Mouse (Mus musculus) kidney, embryonic 15.5 days (tissue): ENCODE measurements around the gene 2310011J03Rik. TPM values are rescaled to one million over a fixed set of nuclear protein-coding genes. Genes with fewer than 3 reads are reported as not detected.

Experiments
- ATAC-seq: fragments of 200-750 bp; cut with Nextera tagmentation; replicated peaks from 2 replicates; pipeline ENCODE4 v1.8.0; 2017; ENCODE audit warnings: moderate TSS enrichment; ENCODE audit not compliant: low FRiP score
- H3K27ac ChIP-seq: fragments of 300-500 bp; sonication (generic); 2 replicates; pipeline ENCODE4 v1.5.1; 2015; ENCODE audit warnings: mild to moderate bottlenecking, inconsistent platforms
- H3K27me3 ChIP-seq: fragments of 300-500 bp; sonication (generic); 2 replicates; pipeline ENCODE4 v1.6.1; 2015; ENCODE audit warnings: inconsistent platforms
- H3K36me3 ChIP-seq: fragments of 300-500 bp; sonication (generic); 2 replicates; pipeline ENCODE4 v1.6.1; 2015; ENCODE audit warnings: inconsistent platforms
- H3K4me1 ChIP-seq: fragments of 300-500 bp; sonication (generic); 2 replicates; pipeline ENCODE4 v1.6.1; 2015; ENCODE audit warnings: inconsistent platforms
- H3K4me2 ChIP-seq: fragments of 300-500 bp; sonication (generic); 2 replicates; pipeline ENCODE4 v1.6.1; 2015; ENCODE audit warnings: moderate library complexity, mild to moderate bottlenecking, inconsistent platforms
- H3K4me3 ChIP-seq: fragments of 300-500 bp; sonication (generic); replicated peaks from 2 replicates; pipeline ENCODE4 v1.5.1; 2015; ENCODE audit warnings: mild to moderate bottlenecking, inconsistent platforms
- H3K9ac ChIP-seq: fragments of 300-500 bp; sonication (generic); 2 replicates; pipeline ENCODE4 v1.6.1; 2015; ENCODE audit warnings: mild to moderate bottlenecking, inconsistent platforms
- H3K9me3 ChIP-seq: fragments of 300-500 bp; sonication (generic); replicated peaks from 2 replicates; pipeline ENCODE4 v1.6.1; 2016; ENCODE audit warnings: inconsistent platforms
- WGBS: fragments of 180-500 bp; shearing (Covaris S2); methylation state at CpG from one replicate; pipeline ENCODE4 v1.1.7; 2015; ENCODE audit warnings: mixed read lengths; 5-methylcytosine and 5-hydroxymethylcytosine counted together
- polyA plus RNA-seq: library from polyadenylated mRNA; unstranded; fragments of >200 nt; fragmentation: Nextera tagmentation; extraction: Ambion mirVana; gene quantifications from 2 replicates; pipeline ENCODE4 v1.2.1, GENCODE M21; 2015

The 2310011J03Rik gene
- polyA plus RNA-seq, 1 experiment from 2014 or later, result 52.7 TPM

DNA sequence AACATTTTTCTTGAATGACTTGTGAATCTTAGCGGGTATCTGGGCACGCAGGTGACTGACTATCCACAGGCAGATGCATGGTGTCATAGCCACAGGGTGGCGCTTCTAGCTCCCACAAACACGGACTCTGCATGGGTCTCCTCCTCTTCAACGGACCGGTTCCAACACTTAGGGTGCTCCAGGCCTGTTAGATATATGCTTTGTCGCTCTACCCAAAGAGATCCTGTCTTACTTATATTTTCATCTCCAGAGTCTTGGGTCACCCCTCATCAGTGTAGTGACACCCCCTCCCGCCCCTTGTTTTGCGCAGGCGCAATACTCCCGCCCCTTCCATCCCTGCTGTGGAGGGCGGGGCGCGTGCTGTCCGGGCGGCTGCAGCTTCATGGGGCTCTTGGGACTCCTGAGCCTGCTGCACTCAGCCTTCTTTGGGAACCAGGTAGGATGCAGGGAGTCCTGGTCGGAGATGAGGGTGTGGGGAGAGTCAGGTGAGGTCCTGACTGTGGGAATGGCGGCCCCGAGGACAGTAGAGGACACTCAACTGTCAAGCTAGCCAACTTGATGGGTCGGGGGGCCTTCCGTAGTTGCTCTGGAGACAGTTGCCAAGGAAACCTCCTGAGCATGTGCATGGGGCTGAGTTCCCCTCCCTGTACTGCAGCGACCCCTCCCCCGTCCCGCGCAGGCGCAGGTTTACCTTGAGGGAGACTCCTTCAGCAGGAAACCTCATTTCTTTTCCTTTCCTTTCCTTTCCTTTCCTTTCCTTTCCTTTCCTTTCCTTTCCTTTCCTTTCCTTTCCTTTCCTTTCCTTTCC is 24.5 kb downstream of the 2310011J03Rik start, which contains the start of gene Apc2:
TSS of gene Apc2 (plus strand) at position 360 of the 808 bp plus-strand sequence.
- peaks cover 52% of the 10 kb centered on the region for H3K4me1 ChIP-seq
- peak within 1 kb of the TSS; percentile 45 for H3K4me3 ChIP-seq
- H3K27ac ChIP-seq, result peak within 1 kb of the TSS; percentile 68
- 2% methylated on average over 26 of the region's 26 CpGs for WGBS
- peak within 1 kb of the TSS; percentile 49 for H3K9ac ChIP-seq
- peaks cover 44% of the 10 kb centered on the region for H3K27me3 ChIP-seq
- peak within 1 kb of the TSS; percentile 76 for H3K4me2 ChIP-seq
- H3K9me3 ChIP-seq, result no peaks in the 10 kb centered on the region
- peaks cover 20% of the 10 kb centered on the region for H3K36me3 ChIP-seq
- peak; percentile 55 for ATAC-seq

- H3K27me3 ChIP-seq, result peaks cover 35% of the 10 kb centered on the region
- H3K4me2 ChIP-seq, result no peak overlapping the region; the same call in 1 of the 2 replicates
- peak overlapping the region; percentile 68 for H3K27ac ChIP-seq
- peak overlapping the region; percentile 49; the same call in 1 of the 2 replicates for H3K9ac ChIP-seq
- 49% methylated on average over 7 of the region's 7 CpGs for WGBS
- H3K4me3 ChIP-seq, result peak overlapping the region; percentile 91; the same call in 1 of the 2 replicates
- no peaks in the 10 kb centered on the region for H3K9me3 ChIP-seq
- H3K4me1 ChIP-seq, result peaks cover 52% of the 10 kb centered on the region
- H3K36me3 ChIP-seq, result peaks cover 20% of the 10 kb centered on the region
- ATAC-seq, result no peak
These were observed 25.5 kb downstream of the 2310011J03Rik start for GRCm38 (mm10) chr10:80294788-80295303.

DNA sequence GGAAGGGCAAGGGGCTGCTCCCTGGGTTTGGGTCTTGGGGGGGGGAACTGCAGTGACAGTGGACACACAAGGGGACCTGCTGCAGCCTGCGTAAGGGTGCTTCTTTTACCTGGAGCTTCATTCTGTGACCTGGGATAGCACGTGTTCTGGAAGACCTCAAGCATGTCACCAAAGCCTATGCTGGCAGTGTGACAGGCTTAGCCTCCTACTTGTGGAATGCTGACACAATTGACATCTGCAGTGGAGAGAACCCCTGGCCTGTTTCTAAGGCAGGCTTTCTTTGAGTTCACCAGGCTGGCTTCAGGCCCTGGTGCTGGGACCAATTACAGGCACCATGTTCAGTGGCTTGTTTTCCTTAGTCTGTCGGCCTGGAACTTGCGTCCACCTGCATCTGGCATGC is 26.0 kb downstream of the 2310011J03Rik start:
- ATAC-seq, result no peak
- Histone ChIP-seq H3K4me3 (peak overlapping the region; percentile 91), H3K4me1 (peaks cover 52% of the 10 kb centered on the region), H3K36me3 (peaks cover 23% of the 10 kb centered on the region), H3K27me3 (peaks cover 29% of the 10 kb centered on the region), H3K9me3 (no peaks in the 10 kb centered on the region), H3K27ac (0 out of 2 replicates have a peak overlapping the region, but pooled peaks have one; percentile 68), H3K9ac (no peak overlapping the region; the same call in 1 of the 2 replicates), H3K4me2 (peak overlapping the region; percentile 79; the same call in 1 of the 2 replicates)
- 80% methylated on average over 4 of the region's 4 CpGs for whole genome bisulfite sequencing

DNA sequence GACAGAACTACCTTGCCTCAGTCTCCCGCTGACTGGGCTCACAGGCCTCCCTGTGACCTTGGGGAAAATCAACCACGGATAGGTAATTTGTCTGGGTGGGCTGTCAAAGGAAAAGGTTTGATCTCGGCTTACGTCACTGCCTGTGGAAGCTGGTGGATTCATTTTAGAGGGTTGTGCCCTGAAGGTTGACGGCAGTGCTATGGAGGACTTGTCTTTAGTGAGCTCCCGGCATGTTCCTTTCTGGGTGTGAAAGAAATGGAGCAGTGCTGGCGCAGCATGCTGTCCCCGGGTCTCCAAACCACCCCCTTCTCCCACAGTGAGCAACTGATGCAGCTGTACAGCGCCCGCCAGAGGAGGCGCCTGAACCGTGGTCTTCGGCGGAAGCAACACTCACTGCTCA is 27.0 kb downstream of the 2310011J03Rik start:
- Histone ChIP-seq H3K4me2 (peak overlapping the region; percentile 79), H3K9ac (peak overlapping the region; percentile 99), H3K9me3 (no peaks in the 10 kb centered on the region), H3K4me3 (peak overlapping the region; percentile 91), H3K36me3 (peaks cover 33% of the 10 kb centered on the region), H3K4me1 (peaks cover 43% of the 10 kb centered on the region), H3K27me3 (peaks cover 19% of the 10 kb centered on the region), H3K27ac (peak overlapping the region; percentile 91)
- 24% methylated on average over 14 of the region's 14 CpGs for WGBS
- ATAC-seq, result no peak

GRCm38 (mm10) chr10:80292251-80293146 is 27.8 kb downstream of the 2310011J03Rik start, which contains the start of gene Rps15:
Gene Rps15 (plus strand): TSS chr10:80292453.
- Histone ChIP-seq H3K9me3 (no peaks in the 10 kb centered on the region), H3K27ac (peak within 1 kb of the TSS; percentile 91), H3K4me3 (peak within 1 kb of the TSS; percentile 91), H3K4me1 (peaks cover 43% of the 10 kb centered on the region), H3K9ac (peak within 1 kb of the TSS; percentile 99), H3K36me3 (peaks cover 39% of the 10 kb centered on the region), H3K27me3 (peaks cover 11% of the 10 kb centered on the region), H3K4me2 (peak within 1 kb of the TSS; percentile 79)
- peak; percentile 89 for ATAC-seq
- under 1% methylated on average over 72 of the region's 72 CpGs for WGBS

GRCm38 (mm10) chr10:80288657-80289056 is 31.7 kb downstream of the 2310011J03Rik start:
- Histone ChIP-seq H3K9me3 (no peaks in the 10 kb centered on the region), H3K4me2 (no peak overlapping the region), H3K27me3 (no peaks in the 10 kb centered on the region), H3K4me1 (peaks cover 18% of the 10 kb centered on the region), H3K9ac (no peak overlapping the region), H3K27ac (no peak overlapping the region), H3K36me3 (peaks cover 60% of the 10 kb centered on the region), H3K4me3 (no peak overlapping the region)
- no peak for ATAC-seq
- WGBS, result 66% methylated on average over 8 of the region's 8 CpGs

DNA sequence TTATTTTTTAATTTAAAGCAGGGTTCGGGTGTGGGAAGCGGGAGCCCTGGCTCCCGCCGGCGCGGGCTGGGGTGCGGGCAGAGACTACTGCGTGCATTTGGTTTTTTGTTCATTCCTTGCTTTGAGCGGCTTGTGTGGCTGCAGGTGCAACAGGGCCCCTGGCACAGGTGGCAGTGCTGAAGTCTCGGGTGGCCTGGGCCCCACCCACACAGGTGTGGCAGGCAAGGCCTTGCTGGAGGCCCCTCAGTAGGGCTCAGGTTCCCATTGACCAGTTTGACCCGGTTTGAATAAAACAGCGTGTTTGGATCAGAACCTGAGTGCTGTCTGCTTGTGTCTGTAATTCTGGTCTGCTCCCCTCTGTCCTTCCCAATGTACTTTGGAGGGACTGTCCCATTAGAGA is 32.2 kb downstream of the 2310011J03Rik start:
- H3K4me2 ChIP-seq, result no peak overlapping the region
- WGBS, result 93% methylated on average over 12 of the region's 12 CpGs
- no peak overlapping the region for H3K27ac ChIP-seq
- ATAC-seq, result no peak
- H3K27me3 ChIP-seq, result no peaks in the 10 kb centered on the region
- H3K4me3 ChIP-seq, result no peak overlapping the region
- no peak overlapping the region for H3K9ac ChIP-seq
- H3K4me1 ChIP-seq, result peaks cover 13% of the 10 kb centered on the region
- no peaks in the 10 kb centered on the region for H3K9me3 ChIP-seq
- H3K36me3 ChIP-seq, result peaks cover 60% of the 10 kb centered on the region

GRCm38 (mm10) chr10:80285222-80286070 is 34.9 kb downstream of the 2310011J03Rik start:
- H3K4me1 ChIP-seq, result peaks cover 25% of the 10 kb centered on the region
- H3K27me3 ChIP-seq, result no peaks in the 10 kb centered on the region
- H3K4me3 ChIP-seq, result no peak overlapping the region
- 72% methylated on average over 11 of the region's 15 CpGs for WGBS
- no peaks in the 10 kb centered on the region for H3K9me3 ChIP-seq
- H3K4me2 ChIP-seq, result no peak overlapping the region
- ATAC-seq, result no peak
- H3K36me3 ChIP-seq, result peaks cover 86% of the 10 kb centered on the region
- no peak overlapping the region for H3K9ac ChIP-seq
- H3K27ac ChIP-seq, result no peak overlapping the region

DNA sequence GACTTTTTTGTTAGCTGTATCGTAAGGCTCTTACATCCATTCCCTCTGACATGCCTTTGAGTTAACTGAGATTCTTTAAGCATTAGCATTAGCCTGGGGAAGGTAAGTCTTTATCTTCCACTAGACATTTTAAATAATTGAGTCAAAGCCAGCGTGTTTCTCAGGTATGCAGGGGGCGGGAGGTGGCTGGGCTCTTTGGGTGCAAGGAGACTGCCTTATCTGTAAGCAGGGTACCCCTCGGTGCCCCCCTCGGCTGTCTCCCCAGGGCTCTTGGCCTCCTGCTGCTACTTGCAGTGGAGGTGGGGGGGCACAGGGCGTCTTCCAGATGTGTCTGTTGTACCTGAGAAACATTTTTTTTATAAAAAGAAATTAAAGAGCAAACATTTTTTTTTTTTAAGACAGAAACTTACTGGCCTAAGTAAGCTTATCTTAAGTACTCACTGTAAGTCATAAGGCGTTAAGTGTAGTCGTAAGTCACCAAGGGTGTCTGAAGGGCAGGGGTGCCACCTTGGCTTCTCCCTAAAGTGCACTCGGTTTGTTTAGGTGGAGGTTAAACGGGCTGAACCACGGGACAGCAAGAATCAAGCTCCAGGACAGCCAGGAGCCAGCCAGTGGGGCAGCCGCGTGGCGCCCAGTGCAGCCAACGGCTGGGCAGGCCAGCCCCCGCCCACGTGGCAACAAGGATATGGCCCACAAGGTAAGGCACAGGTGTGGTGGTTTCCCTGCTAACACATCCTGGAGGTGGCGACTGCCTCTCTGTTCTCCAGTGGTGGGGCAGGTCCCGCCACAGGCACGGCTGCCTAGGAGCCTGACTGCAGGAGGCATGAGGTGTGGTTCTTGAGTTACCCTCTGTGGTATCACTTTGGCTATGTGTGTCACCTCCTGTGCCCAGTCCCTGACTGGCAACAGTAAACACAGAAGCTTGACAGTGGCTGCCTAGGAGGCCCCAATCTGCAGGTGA is 37.6 kb downstream of the 2310011J03Rik start:
- no peak overlapping the region for H3K4me2 ChIP-seq
- no peaks in the 10 kb centered on the region for H3K9me3 ChIP-seq
- H3K27ac ChIP-seq, result peak overlapping the region; percentile 81
- H3K27me3 ChIP-seq, result no peaks in the 10 kb centered on the region
- H3K4me3 ChIP-seq, result no peak overlapping the region
- H3K4me1 ChIP-seq, result peaks cover 27% of the 10 kb centered on the region
- 87% methylated on average over 20 of the region's 20 CpGs for WGBS
- peaks cover 96% of the 10 kb centered on the region for H3K36me3 ChIP-seq
- no peak for ATAC-seq
- no peak overlapping the region for H3K9ac ChIP-seq

- Histone ChIP-seq H3K9ac (no peak overlapping the region), H3K27ac (peak overlapping the region; percentile 81), H3K36me3 (peaks cover 97% of the 10 kb centered on the region), H3K4me2 (no peak overlapping the region), H3K27me3 (no peaks in the 10 kb centered on the region), H3K9me3 (no peaks in the 10 kb centered on the region), H3K4me1 (peaks cover 27% of the 10 kb centered on the region), H3K4me3 (no peak overlapping the region)
- peak; percentile 53 for ATAC-seq
- 74% methylated on average over 8 of the region's 8 CpGs for WGBS
These were observed 38.4 kb downstream of the 2310011J03Rik start for GRCm38 (mm10) chr10:80281921-80282371.
